Mouse (Mus musculus) lung, adult 18-20 months (tissue): Measurements from ENCODE around the gene Vcp.

Experiments
- DNase-seq, 2 experiments: peaks; one replicate each; pipeline ENCODE4 v3.0.0; 2022; ENCODE audit warnings: mixed read lengths in 2 of 2

Vcp gene

GRCm38 (mm10) chr4:43000141-43000986 lies at the start of gene Vcp:
Vcp (minus strand) TSS chr4:43000507.
- DNase-seq, result peak; percentile 99

GRCm38 (mm10) chr4:43047231-43047630 lies 46.9 kb upstream of the Vcp start:
- DNase-seq, result peak; percentile 74 to 85

DNA sequence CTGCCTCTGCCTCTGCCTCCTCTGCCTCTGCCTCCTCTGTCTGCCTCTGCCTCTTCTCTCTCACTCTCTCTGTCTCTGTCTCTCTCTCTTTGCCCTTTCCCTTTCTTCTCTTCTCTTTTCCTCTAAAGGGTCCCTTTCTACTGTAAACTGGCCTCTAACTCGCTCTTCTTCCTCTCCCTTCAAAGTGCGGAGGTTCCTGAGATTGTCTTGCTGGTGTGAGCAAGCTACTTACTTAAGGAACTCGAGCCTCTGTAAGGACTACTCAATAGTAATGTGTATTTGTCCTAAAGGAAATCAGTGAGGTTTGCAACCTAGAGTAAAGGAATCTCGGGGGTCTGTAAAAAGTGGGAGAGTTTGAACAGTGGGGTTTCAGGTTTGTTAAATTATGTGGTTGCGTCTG lies 46.3 kb upstream of the Vcp start:
- no peak for DNase-seq

DNA sequence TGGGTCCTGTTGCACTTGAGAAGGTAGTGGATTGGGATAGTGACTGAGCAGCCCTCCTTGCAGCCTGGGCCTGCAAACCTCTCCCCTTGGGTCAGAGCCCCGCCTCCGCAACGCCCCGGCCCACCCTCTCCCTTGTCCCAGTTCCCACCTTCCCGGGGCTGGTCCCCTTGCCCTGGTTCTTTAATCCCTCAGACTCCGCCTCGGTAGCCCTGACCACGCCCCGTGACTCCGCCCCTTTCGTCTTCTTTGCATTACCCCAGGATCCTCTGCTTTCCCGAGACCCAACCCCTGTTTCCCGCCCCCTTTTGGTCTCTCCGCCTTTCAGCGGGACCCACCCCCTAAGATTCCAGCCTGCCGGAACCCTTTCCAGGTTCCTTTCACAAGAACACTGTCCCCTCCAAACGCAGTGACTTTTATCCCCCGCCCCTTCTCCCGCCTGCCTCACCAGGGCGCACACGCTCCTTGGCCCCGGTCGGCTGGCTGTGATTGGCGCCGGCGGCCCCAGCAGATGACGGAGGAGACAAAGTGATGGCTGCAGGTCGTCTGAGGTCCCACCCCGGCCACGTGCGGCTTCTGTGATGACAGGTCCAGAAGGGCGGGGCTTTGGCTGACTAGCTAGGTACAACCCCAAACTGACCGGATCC lies 45.5 kb upstream of the Vcp start, which contains the start of gene Fam214b:
TSS of gene Fam214b (minus strand) at position 562 of the 644 bp plus-strand sequence.
- DNase-seq, result peak; percentile 100

- no peak for DNase-seq
These were observed 45.0 kb upstream of the Vcp start for GRCm38 (mm10) chr4:43045285-43045658.

DNA sequence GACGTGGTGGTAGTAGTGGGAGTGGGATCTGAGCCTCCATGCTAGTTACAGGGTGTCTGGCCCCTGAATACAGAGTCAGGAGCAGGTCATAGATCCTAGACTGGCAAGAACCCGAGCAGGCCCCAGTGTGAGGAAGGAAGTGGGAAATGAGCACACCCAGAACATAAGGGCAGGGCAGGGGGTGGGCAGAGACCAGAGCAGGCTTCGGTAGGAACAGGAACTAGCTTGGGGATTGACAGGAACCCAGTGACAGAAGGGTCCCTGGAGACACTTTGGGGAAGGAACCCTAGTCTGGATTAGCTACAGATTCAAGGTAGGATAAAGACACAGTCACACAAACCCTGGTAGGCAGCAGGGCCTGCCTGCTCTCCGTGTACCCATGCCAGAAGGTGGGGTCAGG lies 44.4 kb upstream of the Vcp start:
- DNase-seq, result peak; percentile 76 to 77

GRCm38 (mm10) chr4:43043644-43044357 lies 43.5 kb upstream of the Vcp start:
- peak; percentile 85 to 88 for DNase-seq

DNA sequence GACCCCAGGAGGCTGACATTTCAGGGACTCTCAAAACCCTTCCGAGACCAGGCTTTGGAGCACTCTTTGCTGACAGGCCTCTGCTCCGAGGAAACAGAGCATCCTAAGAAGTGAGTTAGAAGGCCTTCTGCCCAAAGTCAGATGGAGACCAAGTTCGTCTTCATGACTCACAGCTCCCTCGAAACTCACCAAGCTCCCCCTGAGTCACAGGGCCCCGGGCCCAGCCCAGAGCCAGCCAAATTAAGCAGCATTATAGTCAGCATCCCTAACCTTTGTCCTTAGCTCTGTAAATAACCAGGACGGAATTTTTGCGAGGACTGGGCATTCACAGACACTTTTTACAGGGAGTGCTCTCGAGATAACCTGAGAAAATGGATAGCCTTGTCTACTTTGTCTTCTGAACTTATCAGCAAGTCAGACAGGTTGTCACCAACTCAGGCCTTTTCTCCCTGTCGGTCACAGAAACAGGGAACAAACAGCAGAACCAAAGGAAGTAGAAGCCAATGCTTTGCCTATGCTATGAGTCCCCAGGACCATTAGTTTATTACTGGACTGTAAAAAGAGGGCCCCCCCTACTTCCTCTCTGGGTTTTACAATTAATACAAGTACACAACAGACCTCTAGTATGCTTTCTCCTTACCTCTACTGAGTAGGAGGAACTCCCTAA lies 40.7 kb upstream of the Vcp start:
- DNase-seq, result no peak

DNA sequence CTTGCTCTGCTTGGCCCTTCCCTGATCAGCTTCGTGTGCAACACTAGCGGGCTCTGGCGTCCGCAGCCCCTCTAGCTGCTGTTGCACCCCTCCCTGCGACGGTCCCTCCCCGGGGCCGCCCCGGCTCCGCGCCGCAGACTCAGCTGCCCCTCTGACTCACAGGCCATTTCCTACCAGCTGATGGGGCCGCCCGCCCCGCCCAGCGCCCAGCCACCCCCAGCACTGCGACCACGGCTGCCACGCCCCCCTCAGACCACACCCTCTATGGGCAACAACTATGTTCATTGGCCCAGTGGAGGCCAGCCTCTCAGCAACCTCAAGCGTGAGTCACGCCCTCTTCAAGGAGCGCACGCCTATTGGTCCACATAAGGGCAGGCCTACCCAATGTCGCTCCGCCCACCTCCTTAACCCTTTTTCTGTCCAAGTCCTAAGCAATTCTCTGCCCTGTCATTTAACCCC lies 39.8 kb upstream of the Vcp start:
- peak; percentile 98 for DNase-seq

DNA sequence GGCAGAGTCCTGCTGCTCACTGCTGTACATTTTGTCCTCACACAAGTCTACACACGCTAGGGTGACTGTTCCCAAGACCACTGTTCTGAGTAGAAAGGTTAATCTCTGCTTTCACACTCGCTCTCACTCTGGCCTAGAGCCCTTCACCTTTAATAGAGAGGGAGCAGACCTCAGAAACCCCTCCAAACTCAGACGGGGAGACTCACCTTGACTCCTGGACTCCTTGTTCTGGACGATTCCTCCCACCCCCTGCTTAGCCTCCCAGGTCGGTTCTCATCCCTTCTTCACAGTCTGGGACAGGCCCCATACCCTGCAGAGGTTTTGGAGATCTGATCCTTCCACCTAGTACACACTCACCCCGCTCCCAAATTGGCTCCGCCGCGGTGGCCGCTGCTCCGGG lies 39.3 kb upstream of the Vcp start:
- DNase-seq, result no peak

DNA sequence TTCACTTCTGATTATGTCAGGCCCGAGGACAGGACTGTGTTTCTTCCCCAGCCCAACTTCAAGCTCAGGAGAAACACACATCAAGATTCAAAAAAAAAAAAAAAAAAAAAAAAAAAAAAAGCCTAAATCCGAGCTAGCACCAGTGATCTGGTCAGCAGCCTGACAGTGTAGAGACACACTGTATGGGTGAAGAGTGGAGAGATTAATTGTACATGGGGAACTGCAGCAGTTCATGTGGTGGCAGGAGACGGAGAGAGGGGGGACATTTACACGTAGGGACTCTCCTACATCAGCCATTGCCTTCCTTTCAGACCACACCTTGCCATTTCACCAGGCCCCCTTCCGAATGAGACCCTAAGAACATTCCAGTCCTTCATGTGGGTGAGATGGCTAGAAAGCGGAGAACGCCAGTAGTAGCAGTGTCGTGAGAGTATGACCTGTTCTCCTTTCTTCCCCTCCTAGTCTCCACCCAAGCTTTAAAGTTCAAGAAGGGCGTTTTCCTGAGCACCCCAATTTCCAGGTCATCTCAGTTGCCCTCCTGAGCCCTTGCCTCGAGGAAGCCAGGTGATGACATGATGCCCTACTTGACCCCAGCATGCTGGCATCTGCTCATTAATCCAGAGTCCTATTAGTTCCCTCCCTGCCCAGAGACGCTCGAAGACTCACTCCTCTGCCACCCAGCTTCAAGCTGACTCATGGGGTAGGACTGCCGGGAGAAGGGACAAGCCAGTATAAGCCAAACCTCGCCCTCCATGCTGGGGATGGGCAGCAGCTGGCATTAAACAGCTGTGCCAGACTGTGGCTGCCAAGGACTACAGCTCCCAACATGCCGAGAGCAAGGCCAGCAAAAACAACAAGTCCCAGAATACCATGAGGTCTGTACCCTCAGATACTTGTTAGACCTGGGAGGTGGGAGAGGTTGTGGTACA lies 38.5 kb upstream of the Vcp start:
- DNase-seq, result peak; percentile 52 to 57

GRCm38 (mm10) chr4:43037860-43038566 lies 37.7 kb upstream of the Vcp start:
- DNase-seq, result no peak

GRCm38 (mm10) chr4:43036356-43036755 lies 36.0 kb upstream of the Vcp start:
- DNase-seq, result no peak

DNA sequence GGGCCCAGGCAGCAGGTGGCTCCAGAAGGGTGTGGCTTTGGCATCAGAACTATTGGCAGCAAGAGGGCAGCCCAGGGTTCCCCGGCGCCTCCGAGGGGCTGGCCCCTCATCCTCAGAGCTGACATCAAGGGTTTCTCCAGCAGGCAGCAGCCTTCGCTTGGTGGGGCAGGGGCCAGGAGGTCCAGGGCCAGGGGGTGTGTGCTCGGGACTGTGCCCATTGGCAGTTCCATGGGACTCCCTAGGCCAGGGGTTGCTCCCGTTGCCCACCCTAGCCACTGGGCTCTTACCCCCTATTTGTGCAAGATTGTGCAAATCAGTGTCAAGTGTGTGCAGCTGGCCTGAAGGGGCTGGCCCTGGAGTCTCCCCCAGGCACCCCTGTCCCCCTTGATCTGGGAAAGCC lies 35.5 kb upstream of the Vcp start:
- DNase-seq, result no peak

- DNase-seq, result no peak
These were observed 33.2 kb upstream of the Vcp start for GRCm38 (mm10) chr4:43033481-43033880.

- DNase-seq, result no peak
These were observed 32.2 kb upstream of the Vcp start for GRCm38 (mm10) chr4:43032501-43032900.

GRCm38 (mm10) chr4:43031237-43031995 lies 31.1 kb upstream of the Vcp start, which contains the start of gene Stoml2:
Stoml2 (minus strand) TSS chr4:43031710.
- DNase-seq, result peak; percentile 93 to 95

DNA sequence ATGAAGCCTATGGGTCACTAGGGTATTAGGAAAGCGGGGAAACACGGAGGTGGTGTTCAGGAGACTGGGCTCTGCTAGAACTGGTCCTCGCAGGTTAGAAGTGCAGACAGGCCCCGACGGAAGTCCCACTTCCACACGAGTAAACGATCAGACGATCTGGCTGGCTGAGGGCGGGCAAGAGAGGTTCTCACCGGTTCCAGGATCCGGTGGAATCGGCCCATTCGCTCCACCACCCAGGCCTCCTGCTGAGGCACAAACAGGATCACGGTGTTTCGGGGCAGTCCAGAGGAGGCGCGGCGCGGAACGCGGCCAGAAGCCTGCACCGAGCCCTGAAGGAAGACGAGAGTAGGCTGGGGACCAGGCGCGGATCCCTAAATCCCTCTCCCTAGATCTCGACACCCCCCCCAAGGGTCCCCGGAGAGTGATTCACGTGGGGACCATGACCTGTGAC lies 30.5 kb upstream of the Vcp start:
- no peak for DNase-seq

DNA sequence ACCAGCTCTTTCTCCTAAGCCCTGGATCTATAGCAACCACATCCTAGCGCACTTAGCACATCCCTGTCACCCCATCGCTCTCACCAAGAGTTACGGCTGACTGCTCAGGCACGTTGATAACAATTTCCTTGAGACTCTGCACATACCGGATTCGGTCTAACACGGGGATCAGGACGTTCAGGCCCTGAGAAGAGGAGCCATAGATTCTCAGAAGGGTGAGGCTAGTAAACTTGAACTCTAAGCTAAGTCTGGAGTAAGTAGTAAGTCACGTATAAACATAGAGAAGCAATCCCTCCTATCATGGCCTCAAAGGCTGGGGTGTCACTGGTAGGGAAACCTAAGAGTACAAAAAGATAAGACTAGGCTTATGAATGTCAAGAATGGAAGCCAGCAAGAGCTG lies 30.0 kb upstream of the Vcp start:
- DNase-seq, result no peak

DNA sequence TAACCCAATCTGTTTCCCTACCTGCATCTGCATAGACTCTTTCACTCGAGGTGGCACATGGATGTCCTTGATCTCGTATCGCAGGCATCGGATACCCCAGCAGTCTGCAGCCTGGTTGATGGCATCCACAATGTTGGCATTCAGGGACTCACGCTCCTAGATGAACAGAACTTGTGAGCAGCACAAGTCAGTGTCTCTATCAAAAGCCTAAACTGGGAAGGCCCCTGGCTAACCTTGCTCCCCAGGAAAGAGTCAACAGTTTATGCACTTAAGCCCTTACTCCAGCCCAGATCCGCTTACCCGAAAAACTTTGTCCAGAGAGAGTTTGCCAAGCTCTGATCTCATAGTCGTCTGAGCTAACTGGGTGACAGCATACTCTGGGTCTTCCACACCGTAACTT lies 29.4 kb upstream of the Vcp start:
- no peak for DNase-seq
